Mouse (Mus musculus) forebrain, embryonic 14.5 days (tissue): Measurements from ENCODE around the gene Tmem256. TPM values are rescaled to one million over a fixed set of nuclear protein-coding genes. Genes with fewer than 3 reads are reported as not detected.

ENCODE experiments used
- ATAC-seq: fragments of 200-750 bp; cut with Nextera tagmentation; 2 replicates; pipeline ENCODE4 v1.8.0; 2017; ENCODE audit warnings: mild to moderate bottlenecking, moderate library complexity
- DNase-seq: peaks from one replicate; pipeline ENCODE4 v3.0.0-alpha.2; 2015; ENCODE audit warnings: low spot score
- H3K27ac ChIP-seq: fragments of 300-500 bp; sonication (generic); 2 replicates; pipeline ENCODE4 v1.5.1; 2014; ENCODE audit warnings: low read depth, mild to moderate bottlenecking, control low read depth, low read length, moderate library complexity
- H3K27me3 ChIP-seq: fragments of 300-500 bp; sonication (generic); replicated peaks from 2 replicates; pipeline ENCODE4 v1.6.1; 2014; ENCODE audit warnings: low read length, control low read depth, mixed read lengths; ENCODE audit not compliant: control insufficient read depth, insufficient read depth
- H3K36me3 ChIP-seq: fragments of 300-500 bp; sonication (generic); 2 replicates; pipeline ENCODE4 v1.6.1; 2014; ENCODE audit warnings: low read length, control low read depth; ENCODE audit not compliant: control insufficient read depth, insufficient read depth
- H3K4me1 ChIP-seq: fragments of 300-500 bp; sonication (generic); 2 replicates; pipeline ENCODE4 v1.6.1; 2014; ENCODE audit warnings: antibody characterized with exemption, low read length, control low read depth; ENCODE audit not compliant: control insufficient read depth, insufficient read depth
- H3K4me2 ChIP-seq: fragments of 300-500 bp; sonication (generic); 2 replicates; pipeline ENCODE4 v1.6.1; 2014; ENCODE audit warnings: mild to moderate bottlenecking, control low read depth, low read length
- H3K4me3 ChIP-seq: fragments of 300-500 bp; sonication (generic); 2 replicates; pipeline ENCODE4 v1.5.1; 2014; ENCODE audit warnings: low read depth, low read length, control low read depth
- H3K9ac ChIP-seq: fragments of 300-500 bp; sonication (generic); 2 replicates; pipeline ENCODE4 v1.6.1; 2014; ENCODE audit warnings: mild to moderate bottlenecking, low read length, control low read depth, moderate library complexity
- H3K9me3 ChIP-seq: fragments of 300-500 bp; sonication (generic); replicated peaks from 2 replicates; pipeline ENCODE4 v1.6.1; 2016; ENCODE audit warnings: low read length, control low read depth, mixed read lengths; ENCODE audit not compliant: control insufficient read depth
- WGBS: fragments of 180-500 bp; shearing (Covaris S2); extraction: QIAGEN DNeasy Blood & Tissue Kit; methylation state at CpG from one replicate; pipeline ENCODE4 v1.1.7; 2014; 5-methylcytosine and 5-hydroxymethylcytosine counted together
- polyA plus RNA-seq: library from polyadenylated mRNA; unstranded; fragments of >200 nt; fragmentation: Nextera tagmentation; extraction: Ambion mirVana; gene quantifications from 2 replicates; pipeline ENCODE4 v1.2.1, GENCODE M21; 2014

Tmem256 gene
- polyA plus RNA-seq = 307 and 386 TPM in 2 replicates

DNA sequence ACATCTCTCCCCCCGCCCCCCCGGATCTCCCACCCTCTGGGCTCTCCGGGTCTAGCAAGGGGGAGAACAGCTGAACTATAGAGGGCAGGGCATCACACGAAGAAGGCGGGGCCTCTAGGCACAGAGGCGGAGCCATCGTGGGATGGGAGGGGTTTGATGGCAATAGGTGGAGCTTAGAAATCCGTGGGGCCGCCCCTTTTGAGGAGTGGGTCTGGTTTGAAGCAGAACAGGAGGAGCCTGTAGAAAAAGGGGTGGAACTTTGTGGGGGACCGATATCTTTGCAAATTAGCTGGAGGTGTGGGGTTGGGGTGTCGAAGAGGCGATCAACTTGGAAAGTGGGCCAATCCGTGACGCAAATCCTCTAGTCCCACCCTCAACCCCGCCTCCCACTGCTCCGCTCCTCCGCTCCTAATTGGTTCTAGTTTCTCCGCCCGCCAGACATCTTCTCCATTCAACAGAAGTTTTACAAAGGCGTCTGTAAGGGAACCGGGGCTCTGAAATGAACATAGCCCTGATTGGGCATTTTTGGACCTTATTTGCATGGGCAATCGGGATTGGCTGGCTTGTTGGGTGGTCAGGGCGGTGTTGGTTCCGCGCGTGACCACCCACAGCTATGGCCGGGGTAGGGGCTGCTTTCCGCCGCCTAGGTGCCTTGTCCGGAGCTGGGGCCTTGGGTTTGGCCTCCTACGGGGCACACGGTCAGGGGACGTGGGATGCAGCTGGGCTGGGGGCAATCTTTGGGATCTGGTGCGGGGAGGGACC, at the start of gene Tmem256:
TSS of gene Tmem256 (plus strand) at position 563 of the 762 bp plus-strand sequence.
- Histone ChIP-seq H3K27ac (peak within 1 kb of the TSS; percentile 95), H3K4me1 (peaks cover 30% of the 10 kb centered on the region), H3K4me2 (peak within 1 kb of the TSS; percentile 96), H3K9ac (peak within 1 kb of the TSS; percentile 98), H3K27me3 (no peaks in the 10 kb centered on the region), H3K9me3 (no peaks in the 10 kb centered on the region), H3K4me3 (peak within 1 kb of the TSS; percentile 90), H3K36me3 (peaks cover 9% of the 10 kb centered on the region)
- WGBS = under 1% methylated on average over 34 of the region's 34 CpGs
- ATAC-seq (peak; percentile 90), DNase-seq (peak; percentile 99)

DNA sequence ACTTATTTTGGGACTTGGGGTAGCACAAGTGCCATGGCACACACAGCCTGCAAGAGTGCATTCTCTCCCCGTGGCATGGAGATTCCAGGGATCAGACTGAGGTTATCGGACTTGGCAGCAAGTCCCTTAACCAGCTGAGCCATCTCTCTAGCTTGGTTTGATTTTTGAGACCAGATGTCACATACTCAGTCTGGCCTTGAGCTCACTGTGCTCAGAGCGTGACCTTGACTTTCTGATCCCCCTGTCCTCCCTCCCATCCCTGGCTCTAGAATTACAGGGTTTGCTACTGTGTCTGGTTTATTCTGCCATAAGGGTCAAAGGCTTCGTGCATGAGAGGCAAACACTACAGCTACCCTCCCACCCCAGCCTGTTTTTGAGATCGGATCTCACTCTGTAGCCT, 48.9 kb upstream of the Tmem256 start:
- Histone ChIP-seq H3K27ac (no peak overlapping the region), H3K27me3 (no peaks in the 10 kb centered on the region), H3K4me2 (no peak overlapping the region), H3K4me1 (no peaks in the 10 kb centered on the region), H3K9ac (no peak overlapping the region), H3K4me3 (no peak overlapping the region), H3K9me3 (no peaks in the 10 kb centered on the region), H3K36me3 (no peaks in the 10 kb centered on the region)
- WGBS = 74% methylated on average over 5 of the region's 5 CpGs
- no peak for DNase-seq
- ATAC-seq = no peak

DNA sequence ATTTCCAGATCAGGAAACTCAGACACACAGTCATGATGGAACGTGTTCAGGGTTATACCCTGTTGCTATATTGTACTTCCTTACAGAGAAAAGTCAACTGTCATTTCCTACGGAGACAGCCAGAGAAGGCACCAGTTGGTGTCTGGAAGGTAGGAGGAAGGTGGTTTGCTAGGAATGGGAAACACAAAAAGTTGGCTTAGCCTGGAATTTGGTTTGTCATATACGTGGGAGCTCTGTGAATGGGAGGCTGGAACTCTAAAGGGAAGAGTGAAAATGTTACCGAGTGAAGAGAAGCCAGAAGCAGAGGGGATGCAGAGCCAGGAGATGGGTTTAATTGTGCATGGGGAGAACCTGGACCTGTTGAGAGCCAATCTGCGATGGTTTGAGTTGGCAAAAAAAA, 46.9 kb upstream of the Tmem256 start:
- Histone ChIP-seq H3K4me2 (no peak overlapping the region), H3K4me3 (no peak overlapping the region), H3K27ac (no peak overlapping the region), H3K4me1 (no peaks in the 10 kb centered on the region), H3K9ac (no peak overlapping the region), H3K9me3 (no peaks in the 10 kb centered on the region), H3K36me3 (no peaks in the 10 kb centered on the region), H3K27me3 (no peaks in the 10 kb centered on the region)
- no peak for DNase-seq
- ATAC-seq = no peak
- 76% methylated on average over 5 of the region's 5 CpGs for WGBS

DNA sequence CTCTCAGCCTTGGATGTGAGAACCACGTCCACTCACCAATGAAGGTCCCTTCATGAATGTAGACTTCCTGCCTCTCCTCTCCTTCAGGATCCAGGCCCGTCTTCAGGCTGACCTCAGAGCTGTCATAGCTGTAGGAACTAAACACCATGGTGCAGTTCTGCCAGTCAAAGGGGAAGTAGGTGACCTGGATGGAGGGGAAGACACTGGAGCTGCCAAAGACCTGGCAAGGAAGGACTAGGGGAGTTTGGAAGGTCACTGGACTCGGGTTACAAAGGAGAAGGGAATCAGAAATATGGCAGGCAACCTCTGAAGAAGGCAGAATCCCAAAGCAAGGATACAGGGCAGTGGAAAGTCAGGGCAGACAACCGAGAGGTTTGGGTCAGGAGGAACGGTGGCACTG, 44.9 kb upstream of the Tmem256 start:
- Histone ChIP-seq H3K4me3 (no peak overlapping the region), H3K27me3 (no peaks in the 10 kb centered on the region; the same call in 1 of the 2 replicates), H3K9ac (no peak overlapping the region), H3K9me3 (no peaks in the 10 kb centered on the region), H3K4me2 (no peak overlapping the region), H3K27ac (no peak overlapping the region), H3K4me1 (no peaks in the 10 kb centered on the region), H3K36me3 (no peaks in the 10 kb centered on the region)
- WGBS = 56% methylated on average over 5 of the region's 5 CpGs
- DNase-seq = no peak
- no peak for ATAC-seq

DNA sequence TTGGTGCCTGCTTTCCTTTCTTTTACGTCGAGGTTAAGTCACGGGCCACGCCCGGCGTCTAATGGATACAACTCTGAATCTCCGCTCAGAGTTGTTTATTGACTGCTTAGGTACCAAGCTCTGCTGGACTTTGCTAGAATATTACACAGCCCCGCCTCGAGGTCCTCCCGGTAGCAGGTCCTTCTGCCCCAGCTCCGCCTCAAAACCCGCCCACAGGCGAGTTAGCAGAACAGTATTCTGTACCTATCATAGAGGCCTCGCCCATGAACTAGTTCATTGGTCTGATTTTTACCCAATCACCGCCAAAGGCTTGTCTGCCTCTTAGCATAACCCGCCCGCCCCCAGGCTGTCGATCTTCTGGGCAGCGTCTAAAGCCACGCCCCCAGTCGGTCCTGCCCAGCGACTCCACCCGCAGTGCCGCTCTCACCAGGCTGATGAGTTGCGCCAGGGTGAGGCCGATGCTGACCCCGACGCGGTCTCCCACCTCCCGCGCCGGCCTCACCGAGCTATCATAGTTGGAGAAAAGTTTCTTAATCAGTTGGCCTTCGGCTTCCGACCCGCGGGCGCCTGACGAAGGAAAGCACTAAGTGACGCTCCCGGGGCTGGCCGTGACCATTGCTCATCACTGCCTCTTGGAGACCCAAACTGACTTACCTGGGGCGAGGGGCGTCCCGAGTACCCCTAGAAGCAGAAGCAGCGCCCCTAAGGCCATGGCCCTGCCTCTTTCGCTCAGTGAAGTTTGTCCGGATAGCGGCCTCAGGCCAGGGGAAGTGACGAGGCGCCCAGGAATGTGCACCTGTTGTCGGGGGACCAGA, 42.9 kb upstream of the Tmem256 start, which contains the start of gene Chrnb1:
TSS of gene Chrnb1 (minus strand) at position 776 of the 815 bp plus-strand sequence.
- no peaks in the 10 kb centered on the region; the same call in 1 of the 2 replicates for H3K27me3 ChIP-seq
- H3K4me1 ChIP-seq = peaks cover 15% of the 10 kb centered on the region
- H3K36me3 ChIP-seq = no peaks in the 10 kb centered on the region
- ATAC-seq (peak; percentile 93), DNase-seq (peak; percentile 96)
- WGBS = 3% methylated on average over 52 of the region's 52 CpGs
- no peak within 1 kb of the TSS for H3K27ac ChIP-seq
- no peaks in the 10 kb centered on the region for H3K9me3 ChIP-seq
- H3K4me3 ChIP-seq = peak within 1 kb of the TSS; percentile 37
- peak within 1 kb of the TSS; percentile 52 for H3K9ac ChIP-seq
- peak within 1 kb of the TSS; percentile 75 for H3K4me2 ChIP-seq

DNA sequence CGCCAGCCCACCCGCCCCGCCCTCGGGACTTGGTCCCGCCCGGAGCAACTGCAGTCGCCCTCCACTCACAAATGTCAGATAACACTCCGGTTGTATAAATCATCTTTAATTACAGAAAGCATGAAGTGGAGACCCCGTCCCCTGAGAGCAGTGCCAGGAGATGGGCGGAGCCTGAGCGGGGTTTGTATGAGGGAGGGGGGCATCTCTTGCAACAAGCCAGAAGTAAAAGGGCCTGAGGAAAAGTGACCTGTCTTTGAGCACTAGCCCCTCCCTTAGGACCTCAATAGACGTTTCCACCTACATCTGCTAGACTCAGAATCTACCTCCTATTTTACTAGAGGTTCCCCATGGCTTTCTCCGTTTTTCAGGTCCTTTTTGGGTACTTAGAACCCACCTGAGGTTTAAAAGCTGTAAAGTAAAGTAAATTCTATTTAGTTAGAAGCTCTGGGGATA, 42.3 kb upstream of the Tmem256 start:
- 2% methylated on average over 13 of the region's 13 CpGs for WGBS
- peak overlapping the region; percentile 37 for H3K4me3 ChIP-seq
- DNase-seq = no peak
- peaks cover 17% of the 10 kb centered on the region for H3K4me1 ChIP-seq
- H3K9ac ChIP-seq = peak overlapping the region; percentile 52; the same call in 1 of the 2 replicates
- peak overlapping the region; percentile 75 for H3K4me2 ChIP-seq
- H3K36me3 ChIP-seq = no peaks in the 10 kb centered on the region
- no peak for ATAC-seq
- H3K27ac ChIP-seq = no peak overlapping the region
- no peaks in the 10 kb centered on the region for H3K9me3 ChIP-seq
- H3K27me3 ChIP-seq = no peaks in the 10 kb centered on the region; the same call in 1 of the 2 replicates

DNA sequence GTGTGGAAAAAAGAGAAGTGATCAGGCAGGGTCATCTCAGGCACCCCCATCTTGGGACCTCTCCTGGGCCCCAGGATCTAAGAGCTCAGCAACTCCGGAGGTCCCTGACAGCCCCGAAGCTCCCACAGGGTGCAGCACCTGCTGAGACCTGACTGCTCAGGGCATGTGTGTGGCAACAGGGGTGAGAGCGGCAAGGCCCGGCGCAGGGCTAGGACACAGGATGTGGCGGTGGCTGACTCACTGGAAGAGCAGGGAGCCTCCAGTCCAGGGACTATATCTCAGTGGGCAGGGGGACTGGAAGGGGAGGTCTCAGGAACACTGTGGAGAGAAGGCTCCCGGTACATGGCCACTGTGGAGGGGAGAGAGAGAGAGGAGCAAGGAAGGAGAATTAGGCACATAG, 40.4 kb upstream of the Tmem256 start:
- no peak for ATAC-seq
- Histone ChIP-seq H3K27me3 (peaks cover 5% of the 10 kb centered on the region; the same call in 1 of the 2 replicates), H3K9me3 (no peaks in the 10 kb centered on the region), H3K36me3 (no peaks in the 10 kb centered on the region), H3K4me3 (no peak overlapping the region), H3K4me1 (peaks cover 27% of the 10 kb centered on the region), H3K4me2 (no peak overlapping the region), H3K27ac (no peak overlapping the region; the same call in 1 of the 2 replicates), H3K9ac (no peak overlapping the region)
- DNase-seq = no peak
- WGBS = 80% methylated on average over 7 of the region's 7 CpGs

DNA sequence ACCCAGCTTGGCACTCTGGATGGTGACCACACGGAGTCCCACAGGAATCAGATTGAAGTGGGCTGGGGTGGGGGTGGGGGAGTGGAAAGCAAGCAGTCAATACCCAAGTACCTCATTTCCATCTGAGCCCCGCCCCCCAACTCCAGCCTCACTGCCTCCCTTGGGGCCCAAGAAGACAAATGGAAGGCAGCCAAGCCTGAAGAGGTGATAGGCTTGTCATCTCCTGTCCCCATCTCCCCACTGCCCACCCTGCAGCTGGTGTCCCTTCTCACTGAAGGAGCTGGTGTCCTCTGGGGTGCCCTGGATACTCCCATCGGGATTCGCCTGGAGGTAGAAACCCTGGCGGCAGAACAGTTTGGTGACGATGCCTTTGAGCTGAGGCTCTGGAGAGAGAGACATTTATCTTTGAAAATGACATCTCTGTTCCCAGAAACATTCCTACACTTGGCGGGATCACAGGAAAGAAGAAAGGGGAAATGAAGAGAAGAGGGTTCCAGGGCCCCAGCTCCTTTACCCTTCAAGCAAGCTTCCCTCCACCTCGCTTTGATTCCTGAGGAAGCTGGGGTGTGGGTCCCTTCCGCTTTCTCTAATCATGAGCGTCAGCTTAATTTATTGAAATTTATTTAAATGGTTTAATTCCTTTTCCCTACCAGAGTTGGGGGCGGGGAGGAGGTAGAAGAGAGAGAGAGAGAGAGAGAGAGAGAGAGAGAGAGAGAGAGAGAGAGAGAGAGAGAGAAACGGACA, 38.7 kb upstream of the Tmem256 start:
- Histone ChIP-seq H3K4me2 (peak overlapping the region; percentile 98), H3K27me3 (peaks cover 10% of the 10 kb centered on the region), H3K27ac (peak overlapping the region; percentile 88), H3K9ac (peak overlapping the region; percentile 73; the same call in 1 of the 2 replicates), H3K36me3 (no peaks in the 10 kb centered on the region), H3K4me3 (peak overlapping the region; percentile 56), H3K9me3 (no peaks in the 10 kb centered on the region), H3K4me1 (peaks cover 44% of the 10 kb centered on the region)
- ATAC-seq = no peak
- 21% methylated on average over 11 of the region's 12 CpGs for WGBS
- peak; percentile 68 for DNase-seq
